Mouse (Mus musculus): ENCODE results near the gene Phldb3. TPM values are rescaled to one million over a fixed set of nuclear protein-coding genes. Genes with fewer than 3 reads are reported as not detected.

Gene Phldb3
- total RNA-seq, 1 experiment from 2014 or later, result 13.7 TPM

DNA sequence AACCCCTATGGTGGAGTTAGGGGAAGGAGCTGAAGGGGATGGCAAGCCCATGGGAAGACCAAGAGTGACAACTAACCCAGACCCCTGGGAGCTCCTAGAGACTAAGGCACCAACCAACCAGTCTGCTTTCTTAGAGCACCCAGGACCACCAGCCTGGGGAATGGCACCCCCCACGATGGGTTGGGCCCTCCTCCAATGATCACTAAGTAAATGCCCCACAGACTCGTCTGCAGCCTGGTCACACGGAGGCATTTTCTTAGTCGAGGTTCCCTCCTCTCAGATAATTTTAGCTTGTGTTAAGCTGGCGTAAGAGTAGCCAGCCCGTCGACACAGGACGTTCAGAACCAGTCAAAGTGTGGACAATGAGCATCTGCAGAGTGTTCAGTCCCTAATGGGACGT lies 54.4 kb downstream of the Phldb3 start:
- no peak for ATAC-seq (ENCODE audit: extremely low read depth, insufficient number of reproducible peaks, low FRiP score, poor library complexity, severe bottlenecking)

DNA sequence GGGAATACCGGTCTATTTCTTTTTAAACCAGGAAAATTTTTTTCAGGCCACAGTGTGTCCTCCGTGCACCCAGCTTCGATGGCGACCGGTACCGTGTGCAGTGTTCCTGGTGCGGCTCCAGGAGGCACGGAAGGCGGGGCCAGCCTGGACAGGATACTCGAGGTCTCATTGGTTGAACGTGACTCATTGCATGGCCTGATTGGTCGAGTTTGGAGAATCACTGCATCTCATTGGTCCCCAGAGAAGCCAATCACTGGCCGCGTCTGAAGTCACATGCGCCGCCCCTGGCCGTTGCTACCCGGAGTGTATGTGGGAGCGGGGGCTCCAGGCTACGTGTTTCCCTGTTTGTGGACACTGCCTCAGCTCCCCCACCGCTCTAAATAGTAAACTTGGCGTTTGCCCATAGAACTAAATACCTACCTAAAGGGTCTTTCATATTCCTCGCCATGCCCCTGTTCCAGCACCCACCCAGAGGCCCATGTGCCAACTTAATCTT lies 61.4 kb downstream of the Phldb3 start:
- ATAC-seq (ENCODE audit: extremely low read depth, insufficient number of reproducible peaks, low FRiP score, poor library complexity, severe bottlenecking), result no peak

DNA sequence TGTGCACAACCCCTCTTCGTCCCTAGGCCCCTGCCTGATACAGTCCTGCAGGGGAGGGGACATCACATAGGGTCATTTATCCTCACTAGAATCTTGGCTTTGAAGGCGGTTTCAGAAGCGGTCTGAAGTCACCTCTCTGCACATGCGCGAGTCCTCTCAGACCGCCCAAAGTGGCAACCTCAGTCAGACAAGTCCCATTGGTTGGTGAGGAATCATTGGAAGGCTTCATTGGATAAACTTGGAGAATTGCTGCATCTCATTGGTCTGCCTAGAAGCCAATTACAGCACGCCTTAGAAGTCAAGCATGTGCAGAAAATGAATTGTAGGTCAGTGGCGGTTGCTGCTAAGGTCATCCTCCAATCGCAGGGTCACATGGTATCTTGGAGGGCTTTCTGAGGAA lies 66.0 kb downstream of the Phldb3 start, which contains the start of gene Tex101:
Gene Tex101 (minus strand): TSS at position 101 of the 400 bp plus-strand sequence.
- no peak for ATAC-seq (ENCODE audit: extremely low read depth, insufficient number of reproducible peaks, low FRiP score, poor library complexity, severe bottlenecking)

Other genes with a start within 250 kb of the Phldb3 start
- 13.6 and 14.8 TPM in 2 replicates for gene Kcnn4, start 240.5 kb upstream of the Phldb3 start, total RNA-seq (2017)
- gene Smg9, start 211.1 kb upstream of the Phldb3 start, total RNA-seq (2017), result 30.7 and 33.6 TPM in 2 replicates
- 3.1 and 4.4 TPM in 2 replicates for gene Irgc1, start 158.5 kb upstream of the Phldb3 start, total RNA-seq (2017)
- gene Plaur, start 148.3 kb upstream of the Phldb3 start, total RNA-seq (2017), result 209 and 221 TPM in 2 replicates
- gene Cadm4, start 128.7 kb upstream of the Phldb3 start, total RNA-seq (2017), result not detected in 2 replicates
- 0.49 TPM in 1 of 2 replicates, not detected in the other for gene Zfp428, start 103.8 kb upstream of the Phldb3 start, total RNA-seq (2017)
- gene AC161166.1, start 98.3 kb upstream of the Phldb3 start, total RNA-seq (2017), result not detected in 2 replicates
- gene Irgq, start 80.1 kb upstream of the Phldb3 start, total RNA-seq (2017), result 12.4 and 14.0 TPM in 2 replicates
- not detected in 2 replicates for gene Pinlyp, start 64.6 kb upstream of the Phldb3 start, total RNA-seq (2017)
- gene Xrcc1, start 64.5 kb upstream of the Phldb3 start, total RNA-seq (2017), result 38.4 and 56.0 TPM in 2 replicates
- gene Ethe1, start 23.2 kb upstream of the Phldb3 start, total RNA-seq (2017), result 5.8 and 6.1 TPM in 2 replicates
- gene Zfp575, start 23.1 kb upstream of the Phldb3 start, total RNA-seq (2017), result not detected in 2 replicates
- gene Lypd3, start 25.8 kb downstream of the Phldb3 start, total RNA-seq (2017), result not detected in 2 replicates
- gene Tex101, start 65.9 kb downstream of the Phldb3 start, total RNA-seq (2017), result not detected in 2 replicates
- not detected in 2 replicates for gene BC049730, start 98.5 kb downstream of the Phldb3 start, total RNA-seq (2017)
- not detected in 2 replicates for gene Gm4763, start 116.1 kb downstream of the Phldb3 start, total RNA-seq (2017)
- 40.7 and 50.3 TPM in 2 replicates for gene Cd177, start 149.5 kb downstream of the Phldb3 start, total RNA-seq (2017)
- 30.5 and 43.1 TPM in 2 replicates for gene Ceacam10, start 166.4 kb downstream of the Phldb3 start, total RNA-seq (2017)